Mouse (Mus musculus) small intestine, adult 10 weeks (tissue): ENCODE results near the gene Fez1. TPM values are rescaled to one million over a fixed set of nuclear protein-coding genes. Genes with fewer than 3 reads are reported as not detected.

Experiments used
- polyA plus RNA-seq: library from polyadenylated mRNA; stranded (reverse); fragments of 350-450 nt; fragmentation: Illumina TruSeq; extraction: RNeasy Lipid Tissue Mini Kit (QIAGEN cat#74804); gene quantifications from one replicate; pipeline ENCODE4 v1.2.3, GENCODE M21; 2014; ENCODE audit warnings: low replicate concordance

Gene Fez1
- 1.9 TPM for polyA plus RNA-seq

GRCm38 (mm10) chr9:36821644-36822000 lies at the start of gene Fez1:
TSS of gene Fez1 (plus strand) at chr9:36821864.

GRCm38 (mm10) chr9:36796781-36797555 lies 24.7 kb upstream of the Fez1 start, which contains the start of gene Ei24:
TSS of gene Ei24 (minus strand) at chr9:36797393.

Other genes starting within 250 kb of the Fez1 start
- gene Gm17689, start 239.2 kb upstream of the Fez1 start, polyA plus RNA-seq, result not detected
- not detected for gene A630095E13Rik, start 178.5 kb upstream of the Fez1 start, polyA plus RNA-seq
- gene Acrv1, start 128.6 kb upstream of the Fez1 start, polyA plus RNA-seq, result not detected
- 23.4 TPM for gene Chek1, start 94.8 kb upstream of the Fez1 start, polyA plus RNA-seq
- 277 TPM for gene Stt3a, start 54.2 kb upstream of the Fez1 start, polyA plus RNA-seq
- gene Ei24, start 24.5 kb upstream of the Fez1 start, polyA plus RNA-seq, result 168 TPM